24 mouse cellular contexts compared by ENCODE assay signal in the genomic region with DNA sequence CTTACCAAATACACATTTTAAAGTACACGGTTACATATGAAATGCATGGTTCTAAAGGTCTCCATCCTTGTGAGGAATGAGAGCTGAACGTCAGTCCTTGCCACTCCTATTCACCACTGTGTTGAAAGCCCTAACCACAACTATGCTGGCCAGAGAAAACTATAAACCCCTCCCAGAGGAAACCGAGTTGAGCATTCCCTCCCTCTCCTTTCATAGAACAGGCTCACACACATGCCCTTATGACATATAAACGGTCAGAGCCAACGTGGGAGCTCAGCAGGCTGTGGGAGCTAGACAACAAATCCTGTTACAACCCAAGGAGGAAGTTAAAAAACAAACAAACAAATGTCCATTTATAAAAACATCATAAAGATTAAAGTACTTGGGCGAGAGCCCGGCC.
DNase-seq lines count a peak whose midpoint lies in the region; ATAC-seq and TF ChIP-seq lines count a peak whose summit lies in the region.
"Had no signal": no experiment of that assay in that cellular context is flagged by ENCODE, and none has a peak within 500 bp of the region (broad histone marks: within the 10 kb centered on the region; RNA-seq: fewer than 3 reads in every experiment).

No protein-coding gene starts in this region.

- no peaks in the 10 kb centered on the region for H3K9me3 ChIP-seq in lung, embryonic 14.5 days (ENCODE audit: low read depth, low read length)
- no peaks in the 10 kb centered on the region for H3K9me3 ChIP-seq in heart, embryonic 11.5 days (replicated peaks; ENCODE audit: control insufficient read depth, low read length)
- H3K9me3 ChIP-seq: embryonic facial prominence, embryonic 13.5 days; forebrain, embryonic 10.5 days; hindbrain, embryonic 15.5 days; intestine, embryonic 15.5 days; limb, embryonic 15.5 days; liver, embryonic 15.5 days; midbrain, embryonic 12.5 days had no signal

- no peaks in the 10 kb centered on the region for H3K4me1 ChIP-seq in kidney, adult 2 months (ENCODE audit: control insufficient read depth, insufficient read depth, low read length)
- H3K4me1 ChIP-seq in lung, embryonic 14.5 days (ENCODE audit: insufficient read depth), result no peaks in the 10 kb centered on the region
- H3K4me1 ChIP-seq in lung, adult 2 months (ENCODE audit: control insufficient read depth, insufficient read depth, low read length), result no peaks in the 10 kb centered on the region
- no peaks in the 10 kb centered on the region for H3K4me1 ChIP-seq in heart, embryonic 11.5 days (ENCODE audit: control insufficient read depth, insufficient read depth, low read length)
- H3K4me1 ChIP-seq: embryonic facial prominence, embryonic 13.5 days; forebrain, embryonic 10.5 days; hindbrain, embryonic 15.5 days; intestine, embryonic 15.5 days; limb, embryonic 15.5 days; liver, embryonic 15.5 days; midbrain, embryonic 12.5 days had no signal

- H3K27me3 ChIP-seq in kidney, adult 2 months (replicated peaks; ENCODE audit: control insufficient read depth, insufficient read depth, low read length), result no peaks in the 10 kb centered on the region
- no peaks in the 10 kb centered on the region for H3K27me3 ChIP-seq in lung, embryonic 14.5 days (ENCODE audit: insufficient read depth, low read length)
- H3K27me3 ChIP-seq in heart, embryonic 11.5 days (ENCODE audit: control insufficient read depth, insufficient read depth, low read length), result no peaks in the 10 kb centered on the region
- H3K27me3 ChIP-seq: embryonic facial prominence, embryonic 13.5 days; hindbrain, embryonic 15.5 days; intestine, embryonic 15.5 days; limb, embryonic 15.5 days; liver, embryonic 15.5 days; midbrain, embryonic 12.5 days had no signal

- no peak overlapping the region for H3K9ac ChIP-seq in lung, embryonic 14.5 days
- H3K9ac ChIP-seq in heart, embryonic 11.5 days (ENCODE audit: low read depth, low read length), result no peak overlapping the region
- H3K9ac ChIP-seq: embryonic facial prominence, embryonic 13.5 days; forebrain, postnatal 0 days; hindbrain, embryonic 15.5 days; intestine, embryonic 15.5 days; limb, embryonic 15.5 days; liver, embryonic 15.5 days; midbrain, embryonic 12.5 days had no signal

- 57% methylated on average over 7 of the region's 7 CpGs for whole genome bisulfite sequencing in kidney, adult 2 months
- 57% methylated on average over 7 of the region's 7 CpGs for WGBS in lung, embryonic 14.5 days
- 36% methylated on average over 7 of the region's 7 CpGs for WGBS in lung, adult 2 months
- 18% methylated on average over 7 of the region's 7 CpGs for WGBS in large intestine, adult 2 months
- 76% methylated on average over 7 of the region's 7 CpGs for WGBS in heart, embryonic 11.5 days (ENCODE audit: insufficient replicate concordance)

- no peak for TF ChIP-seq POLR2A in kidney, adult 2 months (IDR thresholded peaks at IDR 0.05; ENCODE audit: low read depth, low read length)
- no peak for TF ChIP-seq POLR2A in lung, adult 2 months (IDR thresholded peaks at IDR 0.05; ENCODE audit: borderline replicate concordance, extremely low read depth, low read depth, low read length)

- H3K27ac ChIP-seq in kidney, adult 2 months (ENCODE audit: insufficient read depth, low read depth, low read length), result no peak overlapping the region
- H3K27ac ChIP-seq in lung, embryonic 14.5 days (ENCODE audit: low read depth), result no peak overlapping the region
- no peak overlapping the region for H3K27ac ChIP-seq in heart, embryonic 11.5 days (ENCODE audit: low read depth, low read length)
- H3K27ac ChIP-seq: embryonic facial prominence, embryonic 13.5 days; forebrain, embryonic 10.5 days; hindbrain, embryonic 15.5 days; intestine, embryonic 15.5 days; layer of hippocampus, adult 2 months; limb, embryonic 15.5 days; liver, embryonic 15.5 days; midbrain, embryonic 12.5 days; stomach, postnatal 0 days had no signal

- H3K4me2 ChIP-seq in lung, embryonic 14.5 days, result no peak overlapping the region
- H3K4me2 ChIP-seq in heart, embryonic 11.5 days, result no peak overlapping the region
- H3K4me2 ChIP-seq: embryonic facial prominence, embryonic 13.5 days; hindbrain, embryonic 15.5 days; intestine, embryonic 15.5 days; limb, embryonic 15.5 days; liver, embryonic 15.5 days; midbrain, embryonic 12.5 days had no signal

- H3K36me3 ChIP-seq in kidney, adult 2 months (ENCODE audit: control insufficient read depth, insufficient read depth, low read length), result 0 out of 2 replicates have a peak, but pooled peaks cover 2% of the 10 kb centered on the region
- peaks cover 47% of the 10 kb centered on the region for H3K36me3 ChIP-seq in lung, embryonic 14.5 days (ENCODE audit: insufficient read depth)
- H3K36me3 ChIP-seq in heart, embryonic 11.5 days (ENCODE audit: control insufficient read depth, insufficient read depth, low read length), result peaks cover 25% of the 10 kb centered on the region

- no peak for ATAC-seq in lung, embryonic 14.5 days (ENCODE audit: insufficient read depth)
- ATAC-seq in heart, embryonic 11.5 days (replicated peaks; ENCODE audit: insufficient number of reproducible peaks, low FRiP score, low TSS enrichment), result no peak
- ATAC-seq: forebrain, postnatal 0 days; intestine, embryonic 15.5 days had no signal

- TF ChIP-seq CTCF in kidney, adult 2 months (conservative IDR thresholded peaks at IDR 0.05; ENCODE audit: insufficient read depth, insufficient read length, low read depth, low read length), result no peak
- no peak for TF ChIP-seq CTCF in lung, embryonic 14.5 days (IDR thresholded peaks at IDR 0.05; ENCODE audit: low read depth)
- TF ChIP-seq CTCF in lung, adult 2 months (IDR thresholded peaks at IDR 0.05; ENCODE audit: insufficient read depth, low read length), result no peak

- H3K4me3 ChIP-seq in kidney, adult 2 months (ENCODE audit: insufficient read depth, low read depth, low read length), result no peak overlapping the region
- H3K4me3 ChIP-seq in lung, embryonic 14.5 days (ENCODE audit: low read depth, low read length), result no peak overlapping the region
- H3K4me3 ChIP-seq in lung, adult 2 months (replicated peaks; ENCODE audit: extremely low read depth, low read depth, low read length), result no peak overlapping the region
- H3K4me3 ChIP-seq in heart, embryonic 11.5 days (ENCODE audit: low read depth, low read length), result no peak overlapping the region
- H3K4me3 ChIP-seq: embryonic facial prominence, embryonic 13.5 days; forebrain, embryonic 10.5 days; hindbrain, embryonic 15.5 days; intestine, embryonic 15.5 days; layer of hippocampus, adult 2 months; limb, embryonic 15.5 days; liver, embryonic 15.5 days; midbrain, embryonic 12.5 days had no signal

- DNase-seq in kidney, adult 2 months, result peak; percentile 24
- no peak for DNase-seq in kidney, adult 11 months
- peak; percentile 6 for DNase-seq in lung, embryonic 14.5 days
- no peak for DNase-seq in lung, adult 2 months
- peak; percentile 28 for DNase-seq in large intestine, adult 2 months (ENCODE audit: low read depth, low spot score)
- no peak for DNase-seq in retina, embryonic 14.5 days (ENCODE audit: low spot score)
- DNase-seq: adrenal gland, adult 8-10 months; B cell, adult 2 months; cerebellum, adult 9-10 months; forebrain, postnatal 0 days; heart, postnatal 4 days; layer of hippocampus, postnatal 36 days; right cerebral cortex, adult 18-20 months; thymus, postnatal 14 days had no signal

Comparison
In these comparisons a context has a peak if more than half of its experiments do, and no peak if none do; other contexts are left out.
1. DNase-seq: peak in kidney, adult 2 months (single experiment), lung, embryonic 14.5 days (single experiment) and large intestine, adult 2 months (single experiment); none in kidney, adult 11 months (single experiment), lung, adult 2 months (single experiment) and retina, embryonic 14.5 days (single experiment).